Mouse (Mus musculus): Measurements from ENCODE around the gene Nucb1.
"Not testable (repeated sequence)": the region's sequence is repeated elsewhere in the genome, so short reads cannot be mapped to it uniquely, and the experiment has no call there.

Gene Nucb1

DNA sequence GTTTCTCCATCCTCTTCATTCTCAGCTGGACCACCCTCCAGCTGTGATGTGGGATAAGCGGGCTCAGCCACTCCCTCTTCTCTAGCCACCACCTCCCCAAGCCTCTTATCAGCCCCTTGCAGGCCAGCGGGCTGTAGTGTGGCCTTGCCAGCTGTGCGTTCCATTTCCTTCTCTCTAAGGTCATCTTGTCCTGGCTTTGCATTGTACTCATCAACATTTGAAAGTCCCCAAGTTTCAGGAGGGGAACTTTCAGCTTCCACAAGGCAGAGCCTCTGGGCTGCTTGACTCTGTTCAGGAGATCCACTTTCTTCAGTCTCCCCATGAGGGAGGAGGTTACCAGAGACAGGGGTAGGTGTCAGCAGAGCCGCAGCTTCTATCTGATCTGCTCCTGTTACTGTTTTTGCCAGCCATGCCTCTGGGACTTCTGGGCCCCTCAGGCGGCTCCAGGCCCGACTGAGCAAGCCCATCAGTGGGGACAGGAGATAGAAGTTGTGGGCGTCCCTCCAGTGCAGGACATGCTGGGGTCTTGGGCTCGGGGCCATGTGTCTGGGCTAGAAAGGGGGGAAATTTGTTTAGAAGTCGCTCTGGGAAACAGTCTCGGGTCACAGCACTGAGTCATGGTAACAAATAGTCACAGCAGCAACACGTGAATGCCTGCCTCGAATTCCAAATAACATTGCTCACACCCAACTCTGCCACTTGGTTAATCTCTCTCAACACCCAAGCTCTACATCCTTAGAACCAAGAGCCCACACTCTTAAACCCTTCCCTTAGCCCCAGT is 14.8 kb upstream of the Nucb1 start:
- DNase-seq = peak; percentile 33 to 49

DNA sequence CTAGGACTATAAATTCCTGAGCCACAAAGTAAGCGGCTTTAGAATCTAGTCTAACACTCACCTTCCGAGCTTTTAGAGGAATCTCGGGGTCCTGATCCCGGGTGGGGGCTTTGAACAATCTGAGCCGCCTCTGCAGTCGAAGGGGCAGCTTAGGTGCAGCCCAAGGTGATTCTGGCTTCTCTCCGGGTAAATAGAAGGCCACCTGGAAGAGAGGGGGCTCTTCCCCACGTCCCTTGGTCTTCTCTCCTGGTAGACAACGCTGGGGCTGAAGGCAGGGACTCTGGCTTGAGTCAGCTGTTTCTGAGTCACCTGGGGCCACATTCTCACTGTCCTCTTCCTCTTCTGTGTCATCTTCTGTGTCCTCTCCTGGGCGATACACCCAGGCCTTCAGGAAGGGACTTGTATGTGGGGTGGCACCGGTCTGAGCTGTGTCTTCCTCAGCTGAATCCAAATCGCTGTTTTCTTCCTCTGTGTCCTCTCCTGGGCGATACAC is 13.5 kb upstream of the Nucb1 start:
- DNase-seq = no peak

DNA sequence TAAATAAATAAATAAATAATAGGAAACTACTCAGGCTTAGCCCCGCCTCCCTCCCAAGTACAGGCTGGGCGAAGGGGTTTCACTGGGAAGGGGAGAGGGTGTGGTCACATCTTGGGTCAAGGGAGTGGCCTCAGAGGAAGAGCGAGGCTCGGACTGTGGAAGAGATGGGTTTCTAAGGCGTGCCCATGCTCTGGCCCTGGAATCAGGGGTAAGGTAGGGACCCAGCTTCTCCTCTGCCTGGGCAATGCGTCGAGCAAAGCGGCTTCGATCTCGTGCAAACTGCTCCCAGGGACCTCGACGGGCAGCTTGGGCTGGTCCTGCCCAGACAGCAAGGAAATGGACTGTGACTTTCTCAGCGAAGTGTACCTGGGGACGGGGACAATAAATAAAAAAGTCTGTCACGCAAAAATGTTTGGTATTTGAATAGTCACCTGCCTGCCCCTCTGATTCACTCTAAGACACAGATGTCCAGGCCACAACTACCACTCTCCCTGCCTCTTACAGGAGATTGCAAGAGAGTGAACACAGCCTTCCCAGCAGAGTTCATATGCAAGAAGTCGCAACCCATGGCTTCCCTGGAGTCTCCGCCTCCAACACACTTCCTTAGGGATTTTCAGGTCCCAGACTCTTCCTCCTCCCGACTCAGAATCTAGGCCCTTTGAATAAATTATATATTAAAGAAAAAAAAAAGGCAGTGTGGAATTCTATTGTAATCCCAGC is 12.9 kb upstream of the Nucb1 start:
- DNase-seq = no peak

DNA sequence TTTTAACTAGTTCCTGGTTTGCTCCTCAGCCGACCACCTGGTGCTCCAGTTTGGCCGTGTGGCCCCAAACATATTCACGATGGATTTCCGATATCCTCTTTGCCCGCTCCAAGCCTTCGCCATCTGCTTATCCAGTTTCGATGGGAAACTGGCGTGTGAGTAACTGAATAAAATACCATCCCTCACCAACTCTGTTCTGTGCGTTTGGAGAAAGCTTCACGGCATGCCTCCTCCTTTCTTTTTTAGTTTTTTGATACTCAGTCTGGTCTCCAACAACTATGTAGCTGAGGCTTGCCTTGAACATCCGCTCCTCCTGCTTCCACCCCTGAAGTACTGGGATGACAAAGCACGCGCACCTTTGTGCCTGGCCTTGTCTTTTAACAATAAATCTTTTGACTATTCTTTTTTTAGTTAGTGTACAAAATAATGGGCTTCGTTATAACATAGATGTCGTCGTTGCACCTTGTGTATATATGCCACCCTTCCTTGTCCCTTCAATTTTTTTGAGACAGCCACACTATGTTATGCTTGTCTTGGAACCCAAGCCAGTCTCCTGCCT is 12.1 kb upstream of the Nucb1 start:
- no peak for DNase-seq

DNA sequence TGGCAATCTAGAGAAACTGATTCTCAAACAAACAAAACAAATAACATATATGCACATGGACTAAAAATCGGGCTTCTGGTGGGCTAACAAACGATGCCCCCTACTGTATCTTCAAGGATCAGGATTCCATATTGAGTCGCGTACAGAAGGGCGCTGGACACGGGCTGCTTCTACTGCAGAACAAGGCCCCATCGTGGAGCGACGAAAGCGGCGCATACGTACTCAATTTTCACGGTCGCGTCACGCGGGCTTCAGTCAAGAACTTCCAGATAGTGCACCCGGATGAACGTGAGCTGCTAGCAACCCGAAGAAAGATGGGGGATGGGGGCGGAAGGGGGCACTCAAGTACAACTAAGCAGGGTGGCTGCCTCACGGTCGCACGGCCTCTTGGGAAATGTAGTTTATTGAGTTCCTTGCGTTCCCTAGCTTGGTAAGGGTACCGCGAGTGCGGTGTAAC is 11.6 kb upstream of the Nucb1 start:
- peak; percentile 87 to 89 for DNase-seq

DNA sequence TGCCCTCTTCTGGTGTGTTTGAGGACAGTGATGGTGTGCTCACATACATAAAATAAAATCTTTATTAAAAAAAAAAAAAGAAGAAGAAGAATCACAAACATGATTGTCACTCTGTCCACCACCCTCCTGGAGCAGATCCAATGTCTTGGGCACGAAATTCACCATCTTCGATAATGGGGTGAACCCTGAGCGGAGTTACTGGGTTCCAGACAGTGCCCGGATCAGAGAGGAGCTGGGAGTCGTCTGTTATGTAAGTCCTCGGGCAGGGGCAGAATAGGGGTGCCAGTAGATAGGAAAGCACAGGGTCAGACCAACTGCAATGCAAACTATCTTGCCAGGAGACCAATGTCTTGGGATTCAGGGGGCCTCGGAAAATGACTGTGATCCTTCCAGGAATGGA is 10.4 kb upstream of the Nucb1 start:
- no peak for DNase-seq

DNA sequence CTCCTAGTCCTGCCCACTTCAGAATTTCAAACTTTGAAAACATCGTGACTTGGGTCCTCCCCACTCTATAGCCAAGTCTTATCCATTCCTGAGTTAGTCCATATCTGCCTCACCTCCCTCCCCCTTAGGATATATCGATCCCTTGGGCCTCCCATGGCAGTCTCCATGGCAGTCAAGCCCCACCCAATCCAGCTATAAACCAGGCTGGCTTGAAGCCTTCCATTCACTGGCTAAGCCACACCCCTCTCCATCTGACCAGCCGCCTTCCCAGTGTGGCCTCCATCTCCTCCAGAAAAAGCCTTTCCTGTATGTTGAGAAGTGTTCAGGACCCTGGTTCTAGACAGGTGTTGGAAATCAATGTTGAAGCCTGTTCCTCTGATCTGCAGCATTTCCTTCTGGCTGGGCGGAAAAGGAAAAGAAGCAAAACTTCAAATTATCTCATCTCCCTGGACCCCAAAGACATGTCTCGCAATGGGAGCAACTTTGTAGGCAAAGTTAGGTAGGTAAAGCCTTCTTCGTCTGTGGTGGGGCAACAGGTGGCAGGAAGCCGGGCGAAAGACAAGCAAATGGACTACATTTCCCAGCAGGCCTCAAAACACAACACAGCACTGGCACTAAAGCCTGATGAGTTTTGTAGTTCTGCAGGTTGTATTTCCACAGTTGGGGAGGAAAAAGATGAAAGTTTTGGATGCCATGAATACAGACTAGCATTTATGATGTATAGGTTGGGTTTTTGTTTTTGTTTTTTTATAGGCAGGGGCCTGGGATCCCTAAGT is 9.3 kb upstream of the Nucb1 start:
- peak in 1 of 2 experiments; percentile 52 for DNase-seq

DNA sequence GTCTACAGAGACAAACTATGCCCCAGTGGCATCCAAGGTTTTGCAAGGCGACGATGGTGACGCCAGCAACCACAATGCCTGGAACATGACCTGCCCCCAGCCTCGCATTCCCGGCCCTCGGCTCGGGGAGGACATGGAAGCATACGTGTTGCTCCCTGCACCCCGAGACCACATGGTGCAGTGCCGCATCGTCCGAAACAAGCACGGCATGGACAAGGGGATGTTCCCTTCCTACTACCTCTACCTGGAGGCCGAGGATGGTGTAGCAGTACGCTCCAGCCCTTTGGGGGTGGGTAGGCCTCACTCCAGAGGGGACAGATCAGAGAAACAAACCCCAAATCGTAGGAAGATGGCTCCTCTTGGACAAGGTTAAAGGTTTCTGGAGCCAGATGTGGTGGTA is 8.4 kb upstream of the Nucb1 start:
- no peak for DNase-seq

DNA sequence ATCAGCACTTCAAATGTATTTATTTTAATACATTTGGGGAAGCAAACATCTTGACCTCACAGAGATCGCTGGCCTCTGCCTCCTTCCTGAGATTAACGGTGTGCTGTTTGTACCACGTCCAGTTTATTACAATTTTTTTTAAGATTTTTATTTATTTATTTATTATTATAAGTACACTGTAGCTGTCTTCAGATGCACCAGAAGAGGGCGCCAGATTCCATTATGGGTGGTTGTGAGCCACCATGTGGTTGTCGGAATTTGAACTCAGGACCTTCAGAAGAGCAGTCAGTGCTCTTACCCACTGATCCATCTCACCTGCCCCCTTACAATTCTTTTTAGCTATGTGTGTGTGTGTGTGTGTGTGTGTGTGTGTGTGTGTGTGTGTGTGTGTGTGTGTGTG is 6.6 kb upstream of the Nucb1 start:
- DNase-seq = not testable (repeated sequence)

DNA sequence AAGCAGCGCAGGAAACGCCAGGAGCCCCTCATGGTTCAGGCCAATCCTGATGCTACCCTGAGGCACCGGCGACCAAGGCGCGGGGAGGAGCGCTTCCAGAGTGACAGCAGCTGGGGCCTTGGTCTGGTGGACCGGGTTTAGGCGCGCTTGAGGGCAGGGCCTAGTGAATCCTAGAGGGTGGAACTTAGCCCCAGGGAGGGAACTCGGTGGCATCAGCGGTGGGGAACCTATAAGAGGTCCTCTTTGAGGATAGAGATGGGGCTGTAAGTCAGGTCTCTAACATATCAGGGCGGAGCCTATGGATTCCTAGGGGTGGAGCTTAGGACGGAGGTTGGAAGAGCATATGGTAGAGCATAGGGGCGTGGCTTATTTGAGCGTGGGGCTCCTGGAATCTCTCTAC is 5.2 kb upstream of the Nucb1 start:
- no peak for DNase-seq

DNA sequence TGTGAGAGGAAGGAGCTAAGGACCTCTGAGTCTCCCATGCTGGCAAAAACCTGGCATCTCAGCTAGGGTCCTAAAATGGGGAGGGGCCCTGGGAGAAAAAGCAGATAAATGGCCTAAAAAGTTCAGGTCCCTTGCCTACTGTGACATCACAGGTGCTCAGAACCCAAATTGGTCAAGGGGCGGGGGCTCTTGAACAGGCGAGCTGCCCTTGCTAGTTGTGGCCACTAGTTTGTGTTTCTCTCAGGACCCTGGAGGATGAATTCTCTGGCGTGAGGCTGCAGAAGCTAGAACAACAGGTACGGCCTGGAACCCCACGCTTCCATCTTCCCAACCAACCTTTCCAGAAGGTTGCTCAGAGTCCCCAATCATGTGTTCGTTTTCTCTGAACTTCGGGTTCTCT is 4.2 kb upstream of the Nucb1 start:
- no peak for DNase-seq

DNA sequence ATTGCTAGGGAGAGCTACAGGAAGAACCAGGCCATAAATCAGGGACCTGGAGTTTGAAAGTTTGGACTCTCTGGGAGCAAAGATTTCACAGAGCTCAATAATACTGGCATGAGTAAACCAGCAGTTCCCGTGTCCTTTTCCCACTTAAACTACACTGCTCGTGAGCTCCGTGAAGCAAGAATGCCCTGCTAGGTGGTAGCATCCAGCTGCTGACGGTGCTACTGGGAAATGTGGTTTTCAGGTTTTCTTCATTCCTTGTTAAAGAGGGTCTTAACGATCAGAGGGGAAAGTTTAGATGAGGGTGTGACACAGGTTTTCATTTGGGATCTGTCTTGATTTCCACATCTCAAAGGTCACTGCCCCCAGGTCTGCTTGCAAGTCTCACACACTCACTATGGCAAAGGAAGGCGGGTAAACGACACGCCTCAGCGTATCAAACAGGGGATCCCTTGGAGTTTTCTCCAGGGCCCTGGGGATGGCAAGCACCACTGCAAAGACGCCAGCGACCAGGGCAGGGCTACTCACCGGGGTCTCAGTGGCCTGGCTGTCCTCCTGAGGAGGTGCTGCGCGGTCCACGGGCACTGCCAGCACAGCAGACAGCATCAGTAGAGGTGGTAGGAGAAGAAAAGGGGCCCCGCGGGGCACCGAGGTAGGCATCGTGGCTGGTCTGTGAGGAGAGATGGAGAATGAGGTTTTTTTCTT is 874 bp downstream of the Nucb1 start:
- DNase-seq = peak in 1 of 2 experiments; percentile 45

DNA sequence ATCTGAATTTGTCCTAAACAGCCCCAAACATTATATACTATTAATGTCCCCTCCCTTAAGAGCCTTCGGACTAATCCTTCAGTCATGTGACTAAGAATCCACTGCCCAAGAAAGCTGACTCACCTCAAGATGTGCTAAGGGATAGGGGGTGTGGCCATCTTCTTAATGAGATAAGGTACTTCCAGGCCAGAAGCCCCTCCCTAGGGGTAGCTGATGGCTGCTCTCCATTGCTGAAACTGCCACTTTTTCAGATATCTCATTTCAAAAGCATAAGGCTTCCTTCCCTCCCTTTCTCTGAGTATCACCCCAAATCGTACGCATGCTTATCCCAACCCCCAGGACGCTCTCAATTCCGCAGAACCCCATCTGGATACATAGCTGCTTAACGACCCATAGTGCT is 1.6 kb downstream of the Nucb1 start:
- no peak for DNase-seq

DNA sequence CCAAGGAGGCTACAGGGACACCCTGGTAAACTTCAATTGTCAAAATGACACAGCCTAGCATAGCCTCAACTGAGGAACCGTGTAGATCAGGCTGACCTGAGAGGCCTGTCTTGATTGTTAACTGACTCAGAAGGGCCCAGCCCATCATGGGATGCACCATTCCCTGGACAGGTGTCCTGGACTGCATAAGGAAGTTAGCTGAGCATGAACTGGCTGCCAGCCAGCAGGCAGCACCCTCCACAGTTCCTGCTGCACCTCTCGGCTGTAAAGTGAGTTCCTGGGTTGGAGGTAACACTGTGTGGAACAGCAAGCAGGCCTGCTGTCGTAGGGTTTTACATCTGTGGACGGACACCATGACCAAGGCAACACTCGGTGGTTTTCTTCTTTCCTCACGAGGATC is 2.6 kb downstream of the Nucb1 start:
- peak in 1 of 2 experiments; percentile 49 for DNase-seq

DNA sequence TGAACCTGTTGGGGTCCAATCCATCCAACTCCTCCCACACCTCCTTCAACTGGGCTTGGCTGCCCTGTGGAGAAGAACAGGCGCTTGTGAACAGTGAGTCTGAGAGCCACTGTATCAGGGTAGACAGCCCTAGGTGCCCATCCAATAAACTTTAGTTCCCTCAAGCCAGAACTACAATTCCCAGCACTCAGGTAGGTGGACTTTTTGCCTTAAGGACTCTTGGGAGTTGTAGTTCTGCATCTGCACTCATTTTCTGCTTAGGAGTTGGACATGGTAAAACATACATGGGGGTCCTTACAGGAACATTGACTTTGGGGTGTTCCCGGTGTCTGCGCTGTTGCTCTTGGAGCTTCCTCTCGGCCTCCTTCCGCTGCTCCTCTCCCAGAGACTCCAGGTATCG is 11.8 kb downstream of the Nucb1 start:
- no peak for DNase-seq

DNA sequence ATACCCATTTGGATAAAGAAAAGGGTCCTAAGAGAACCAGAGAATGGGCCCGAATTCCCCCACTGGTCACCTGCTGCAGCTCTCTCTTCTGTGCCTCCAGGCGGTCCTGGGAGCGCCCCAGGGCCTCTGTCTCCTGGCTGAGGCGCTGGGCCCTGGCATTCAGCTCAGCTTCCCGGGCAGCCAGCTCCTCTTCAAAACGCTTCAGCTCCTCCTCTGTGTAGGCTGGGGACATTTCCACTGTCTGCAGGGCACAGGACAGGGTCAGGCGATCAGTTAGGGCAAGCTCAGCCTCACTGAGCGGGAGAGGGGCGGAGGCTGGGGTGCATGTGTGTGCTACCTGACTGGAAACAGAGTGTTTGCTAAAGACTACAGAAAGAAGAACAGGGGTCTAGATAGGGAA is 15.7 kb downstream of the Nucb1 start:
- peak in 1 of 2 experiments; percentile 45 for DNase-seq

DNA sequence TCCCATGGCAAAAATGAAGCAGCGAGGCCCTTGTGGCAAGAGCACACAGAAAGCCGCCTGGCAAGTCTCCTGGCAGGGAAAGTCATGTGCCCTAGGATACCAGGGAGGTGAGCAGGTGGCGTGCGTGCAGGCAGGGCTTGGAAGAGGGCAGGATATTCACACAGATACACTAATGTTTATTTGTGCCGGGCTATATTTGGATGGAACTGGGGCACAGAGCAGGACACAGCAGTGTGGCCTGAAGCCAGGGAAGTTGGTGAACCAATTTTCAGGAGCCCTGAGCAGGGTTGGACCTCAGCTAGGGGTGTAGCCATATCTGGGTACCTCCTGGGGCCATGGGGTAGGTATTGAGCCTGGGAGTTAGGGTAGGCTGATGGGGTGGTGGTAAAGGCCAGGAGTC is 17.3 kb downstream of the Nucb1 start:
- DNase-seq = peak; percentile 87 to 90

DNA sequence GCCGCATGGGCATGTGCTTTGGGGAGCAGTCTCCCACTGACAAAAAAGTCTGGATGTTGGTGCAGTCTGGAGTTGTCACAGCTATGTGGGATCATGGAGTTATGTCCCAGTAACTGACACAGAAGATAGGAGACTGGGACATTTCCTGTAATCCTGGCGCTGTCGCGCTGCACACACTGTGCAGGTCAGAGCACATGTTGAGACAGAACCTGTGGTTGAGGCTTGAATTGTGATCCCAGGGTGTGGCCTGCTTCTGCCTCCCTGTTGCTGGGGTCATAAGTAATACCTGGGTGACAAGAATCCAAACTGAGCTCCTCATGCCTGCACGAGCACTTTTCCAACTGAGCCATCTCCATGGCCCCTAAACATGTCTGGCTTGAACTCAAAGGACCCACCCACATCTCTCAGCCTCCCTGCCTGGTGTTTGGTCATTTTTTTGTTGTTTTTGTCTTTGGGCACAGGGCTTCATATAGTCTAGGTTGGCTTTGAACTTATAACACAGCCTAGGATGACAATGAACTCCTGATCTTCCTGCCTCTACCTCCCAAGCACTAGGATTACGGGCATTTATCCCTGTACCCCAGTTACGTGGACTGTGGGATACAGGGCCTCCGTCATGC is 17.9 kb downstream of the Nucb1 start:
- peak in 1 of 2 experiments; percentile 54 for DNase-seq

DNA sequence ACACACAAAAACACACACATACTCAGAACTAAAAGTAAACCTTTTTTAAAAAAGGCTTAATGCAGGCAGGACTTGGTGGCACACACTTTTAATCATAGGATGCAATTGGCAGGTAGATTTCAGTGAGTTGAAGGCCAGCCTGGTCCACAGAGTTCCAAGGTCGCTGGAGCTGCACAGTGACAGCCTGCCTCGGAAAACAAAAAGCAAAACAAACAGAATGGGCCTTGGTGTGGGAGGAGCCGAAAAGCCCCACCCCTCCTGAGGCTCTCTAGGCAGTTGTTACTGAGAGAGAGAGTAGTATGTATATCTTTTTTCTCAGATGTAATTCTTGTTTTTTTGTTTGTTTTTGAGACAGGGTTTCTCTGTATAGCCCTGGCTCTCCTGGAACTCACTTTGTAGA is 18.9 kb downstream of the Nucb1 start:
- peak; percentile 41 to 43 for DNase-seq

DNA sequence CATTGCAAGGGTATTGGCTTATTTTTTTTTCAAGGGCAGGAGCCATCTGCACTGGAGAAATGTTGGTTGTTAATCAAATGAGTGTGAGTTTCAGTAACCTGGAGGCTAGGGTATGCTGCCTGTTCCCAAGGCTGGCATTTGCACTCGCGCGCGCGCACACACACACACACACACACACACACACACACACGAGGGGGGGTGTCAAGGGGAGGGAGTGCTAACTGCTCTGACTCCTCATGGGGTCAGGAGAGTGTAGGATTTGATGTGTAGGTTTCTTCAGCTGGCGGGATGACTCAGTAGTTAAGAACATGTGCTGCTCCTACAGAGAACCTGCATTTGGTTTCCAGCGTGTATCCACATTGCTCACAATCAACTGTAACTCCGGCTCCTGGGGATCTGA is 19.4 kb downstream of the Nucb1 start:
- DNase-seq = no peak

DNA sequence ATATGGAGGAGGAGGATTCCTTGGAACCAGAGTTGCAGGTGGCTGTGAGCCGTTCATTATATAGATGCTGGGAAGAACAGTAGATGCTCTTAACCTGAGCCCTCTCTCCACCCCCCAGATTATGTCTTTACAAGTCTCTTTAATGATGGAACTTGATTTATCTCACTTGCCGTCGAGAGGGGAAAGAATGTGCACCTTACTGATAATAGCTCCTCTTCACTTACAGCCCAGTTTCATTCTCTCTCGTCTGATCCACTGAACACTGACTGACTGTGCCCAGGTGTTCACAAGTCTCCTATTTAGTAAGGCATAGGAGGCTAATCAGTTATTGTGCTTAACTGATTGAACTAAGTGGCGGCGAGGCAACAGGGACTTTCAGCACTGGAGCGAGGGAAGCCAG is 20.6 kb downstream of the Nucb1 start:
- no peak for DNase-seq

Measured in cerebellum, postnatal 25 days (tissue).